Mouse (Mus musculus): ENCODE measurements at regions not wholly inside any gene's neighbourhood (a gene's known extent, or its start where the extent isn't known, plus 50 kb on each side); places are given as distances from the start of the nearest gene placed in this dataset.

- TF ChIP-seq CTCF (IDR thresholded peaks at IDR 0.05; ENCODE audit: control insufficient read depth, insufficient read depth, insufficient replicate concordance, low read depth, low read length) (no peak), POLR2A (IDR thresholded peaks at IDR 0.05; ENCODE audit: control insufficient read depth, low read depth, low read length) (no peak)
Measured at GRCm38 (mm10) chr10:22981798-22982197, 161.8 kb upstream of the Tcf21 start.
